Mouse (Mus musculus) heart, embryonic 11.5 days (tissue): Measurements from ENCODE around the gene Htr7. TPM values are rescaled to one million over a fixed set of nuclear protein-coding genes. Genes with fewer than 3 reads are reported as not detected.

ENCODE experiments used
- ATAC-seq: fragments of 200-750 bp; cut with Nextera tagmentation; replicated peaks from 2 replicates; pipeline ENCODE4 v1.8.0; 2017; ENCODE audit warnings: moderate library complexity; ENCODE audit not compliant: insufficient number of reproducible peaks, low FRiP score, low TSS enrichment
- H3K27ac ChIP-seq: fragments of 300-500 bp; sonication (generic); 2 replicates; pipeline ENCODE4 v1.5.1; 2014; ENCODE audit warnings: mild to moderate bottlenecking, low read depth, low read length
- H3K27me3 ChIP-seq: fragments of 300-500 bp; sonication (generic); 2 replicates; pipeline ENCODE4 v1.6.1; 2014; ENCODE audit warnings: mild to moderate bottlenecking, low read length, mixed read lengths; ENCODE audit not compliant: control insufficient read depth, insufficient read depth
- H3K36me3 ChIP-seq: fragments of 300-500 bp; sonication (generic); 2 replicates; pipeline ENCODE4 v1.6.1; 2014; ENCODE audit warnings: mild to moderate bottlenecking, low read length, moderate library complexity, mixed read lengths; ENCODE audit not compliant: control insufficient read depth, insufficient read depth
- H3K4me1 ChIP-seq: fragments of 300-500 bp; sonication (generic); 2 replicates; pipeline ENCODE4 v1.6.1; 2014; ENCODE audit warnings: low read length; ENCODE audit not compliant: control insufficient read depth, insufficient read depth
- H3K4me2 ChIP-seq: fragments of 300-500 bp; sonication (generic); 2 replicates; pipeline ENCODE4 v1.6.1; 2014; ENCODE audit warnings: mild to moderate bottlenecking, moderate library complexity
- H3K4me3 ChIP-seq: fragments of 300-500 bp; sonication (generic); 2 replicates; pipeline ENCODE4 v1.5.1; 2014; ENCODE audit warnings: low read depth, low read length
- H3K9ac ChIP-seq: fragments of 300-500 bp; sonication (generic); 2 replicates; pipeline ENCODE4 v1.6.1; 2014; ENCODE audit warnings: mild to moderate bottlenecking, low read depth, low read length, moderate library complexity
- H3K9me3 ChIP-seq: fragments of 300-500 bp; sonication (generic); replicated peaks from 2 replicates; pipeline ENCODE4 v1.6.1; 2016; ENCODE audit warnings: low read length; ENCODE audit not compliant: control insufficient read depth
- WGBS: fragments of 180-500 bp; shearing (Covaris S2); extraction: QIAGEN DNeasy Blood & Tissue Kit; methylation state at CpG from one replicate; pipeline ENCODE4 v1.1.7; 2014; ENCODE audit not compliant: insufficient replicate concordance; 5-methylcytosine and 5-hydroxymethylcytosine counted together
- polyA plus RNA-seq: library from polyadenylated mRNA; unstranded; fragments of >200 nt; fragmentation: Nextera tagmentation; extraction: Ambion mirVana; gene quantifications from 2 replicates; pipeline ENCODE4 v1.2.1, GENCODE M21; 2014

The Htr7 gene
- polyA plus RNA-seq, 1 experiment from 2014 or later, result not detected

DNA sequence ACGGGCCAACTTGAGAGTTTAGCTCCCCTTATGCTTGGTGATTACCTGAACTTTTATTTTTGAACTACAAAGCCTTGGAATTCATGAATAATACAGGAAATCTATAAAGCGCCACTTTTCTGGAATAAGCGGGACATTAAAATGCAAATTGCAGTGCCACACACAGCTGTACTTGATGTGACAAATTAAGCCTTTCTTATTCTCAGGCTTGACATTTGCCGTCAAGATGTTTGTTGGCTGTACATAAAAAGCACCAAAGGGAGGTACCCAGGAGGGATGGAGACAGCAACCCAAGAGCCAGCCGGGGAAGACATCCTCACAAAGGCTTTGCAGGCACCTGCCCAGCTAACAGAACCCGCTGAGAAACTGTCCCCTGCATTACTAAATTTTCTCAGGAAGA is 56.4 kb downstream of the Htr7 start:
- H3K4me1 ChIP-seq, result no peaks in the 10 kb centered on the region
- H3K4me3 ChIP-seq, result no peak overlapping the region
- 85% methylated on average over 6 of the region's 6 CpGs for WGBS
- ATAC-seq, result no peak
- H3K4me2 ChIP-seq, result no peak overlapping the region
- no peaks in the 10 kb centered on the region for H3K36me3 ChIP-seq
- H3K27me3 ChIP-seq, result no peaks in the 10 kb centered on the region
- H3K27ac ChIP-seq, result no peak overlapping the region
- no peaks in the 10 kb centered on the region for H3K9me3 ChIP-seq
- no peak overlapping the region for H3K9ac ChIP-seq

- no peaks in the 10 kb centered on the region for H3K9me3 ChIP-seq
- no peaks in the 10 kb centered on the region for H3K27me3 ChIP-seq
- H3K9ac ChIP-seq, result no peak overlapping the region
- H3K36me3 ChIP-seq, result no peaks in the 10 kb centered on the region
- ATAC-seq, result no peak
- no peak overlapping the region for H3K4me3 ChIP-seq
- WGBS, result 72% methylated on average over 3 of the region's 3 CpGs
- H3K27ac ChIP-seq, result no peak overlapping the region
- H3K4me1 ChIP-seq, result no peaks in the 10 kb centered on the region
- H3K4me2 ChIP-seq, result no peak overlapping the region
These were observed 59.9 kb downstream of the Htr7 start for GRCm38 (mm10) chr19:35997384-35997783.

- no peaks in the 10 kb centered on the region for H3K4me1 ChIP-seq
- ATAC-seq, result no peak
- H3K27me3 ChIP-seq, result no peaks in the 10 kb centered on the region
- no peak overlapping the region for H3K9ac ChIP-seq
- H3K27ac ChIP-seq, result no peak overlapping the region
- H3K36me3 ChIP-seq, result no peaks in the 10 kb centered on the region
- 68% methylated on average over 1 of the region's 1 CpGs for WGBS
- no peak overlapping the region for H3K4me2 ChIP-seq
- no peaks in the 10 kb centered on the region for H3K9me3 ChIP-seq
- H3K4me3 ChIP-seq, result no peak overlapping the region
These were observed 69.8 kb downstream of the Htr7 start for GRCm38 (mm10) chr19:35987461-35987860.

DNA sequence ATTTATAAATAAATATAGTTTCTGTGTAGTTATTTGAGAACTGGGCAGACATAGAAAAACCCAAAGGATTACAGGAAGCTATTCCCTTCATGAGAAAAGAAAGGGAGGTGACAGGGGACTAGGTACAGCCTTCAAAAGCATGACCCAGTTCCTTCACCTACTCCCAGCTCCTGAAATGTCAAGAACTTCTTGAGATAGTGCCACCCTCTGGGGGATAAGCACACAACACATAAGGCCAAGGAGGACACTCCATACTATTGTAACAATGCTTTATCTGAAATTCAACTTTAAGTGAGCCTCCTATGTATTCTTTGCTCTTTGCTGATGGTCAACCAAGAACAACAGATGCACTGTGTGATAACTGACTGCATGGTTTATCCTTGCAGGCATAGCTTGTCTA is 82.6 kb downstream of the Htr7 start:
- no peaks in the 10 kb centered on the region for H3K27me3 ChIP-seq
- H3K9ac ChIP-seq, result no peak overlapping the region
- H3K4me1 ChIP-seq, result no peaks in the 10 kb centered on the region
- no peak for ATAC-seq
- no peak overlapping the region for H3K4me3 ChIP-seq
- H3K4me2 ChIP-seq, result no peak overlapping the region
- no peaks in the 10 kb centered on the region for H3K9me3 ChIP-seq
- H3K27ac ChIP-seq, result no peak overlapping the region
- no peaks in the 10 kb centered on the region for H3K36me3 ChIP-seq

- no peak for ATAC-seq
These were observed 99.7 kb downstream of the Htr7 start for GRCm38 (mm10) chr19:35957656-35958055.

GRCm38 (mm10) chr19:35955698-35956097 is 101.6 kb downstream of the Htr7 start:
- no peak overlapping the region for H3K27ac ChIP-seq
- no peaks in the 10 kb centered on the region for H3K36me3 ChIP-seq
- no peak for ATAC-seq
- H3K4me1 ChIP-seq, result no peaks in the 10 kb centered on the region
- no peak overlapping the region for H3K4me3 ChIP-seq
- no peak overlapping the region for H3K4me2 ChIP-seq
- WGBS, result 87% methylated on average over 13 of the region's 13 CpGs
- H3K9ac ChIP-seq, result no peak overlapping the region
- no peaks in the 10 kb centered on the region for H3K27me3 ChIP-seq
- H3K9me3 ChIP-seq, result no peaks in the 10 kb centered on the region

More at GRCm38 (mm10) chr19:35957656-35958055, 99.7 kb downstream of the Htr7 start:
- 71% methylated on average over 5 of the region's 5 CpGs for WGBS
- Histone ChIP-seq H3K27ac (no peak overlapping the region), H3K4me3 (no peak overlapping the region), H3K4me2 (no peak overlapping the region), H3K9me3 (no peaks in the 10 kb centered on the region), H3K9ac (no peak overlapping the region), H3K36me3 (no peaks in the 10 kb centered on the region), H3K27me3 (no peaks in the 10 kb centered on the region), H3K4me1 (no peaks in the 10 kb centered on the region)

- H3K27ac ChIP-seq, result no peak overlapping the region
- 53% methylated on average over 1 of the region's 1 CpGs for WGBS
- no peak for ATAC-seq
These were observed 107.4 kb downstream of the Htr7 start for GRCm38 (mm10) chr19:35949888-35950287.

GRCm38 (mm10) chr19:35924961-35925495 is 132.3 kb downstream of the Htr7 start:
- no peak overlapping the region for H3K27ac ChIP-seq
- 55% methylated on average over 3 of the region's 3 CpGs for WGBS
- no peaks in the 10 kb centered on the region for H3K9me3 ChIP-seq
- H3K4me1 ChIP-seq, result no peaks in the 10 kb centered on the region
- H3K4me3 ChIP-seq, result no peak overlapping the region
- ATAC-seq, result no peak
- no peak overlapping the region for H3K9ac ChIP-seq
- no peaks in the 10 kb centered on the region for H3K27me3 ChIP-seq
- no peak overlapping the region for H3K4me2 ChIP-seq
- H3K36me3 ChIP-seq, result no peaks in the 10 kb centered on the region

More at GRCm38 (mm10) chr19:35949888-35950287, 107.4 kb downstream of the Htr7 start:
- Histone ChIP-seq H3K9me3 (no peaks in the 10 kb centered on the region), H3K4me1 (no peaks in the 10 kb centered on the region), H3K4me2 (no peak overlapping the region), H3K9ac (no peak overlapping the region), H3K4me3 (no peak overlapping the region), H3K36me3 (no peaks in the 10 kb centered on the region), H3K27me3 (no peaks in the 10 kb centered on the region)

- H3K27me3 ChIP-seq, result no peaks in the 10 kb centered on the region
- H3K9me3 ChIP-seq, result no peaks in the 10 kb centered on the region
- H3K4me1 ChIP-seq, result no peaks in the 10 kb centered on the region
- ATAC-seq, result no peak
- H3K4me2 ChIP-seq, result no peak overlapping the region
- no peak overlapping the region for H3K27ac ChIP-seq
- 53% methylated on average over 5 of the region's 5 CpGs for WGBS
- no peak overlapping the region for H3K9ac ChIP-seq
- H3K4me3 ChIP-seq, result no peak overlapping the region
- H3K36me3 ChIP-seq, result no peaks in the 10 kb centered on the region
These were observed 132.9 kb downstream of the Htr7 start for GRCm38 (mm10) chr19:35924418-35924817.
